ENCODE assay signal across 7 mouse cellular contexts in genomic region chr4:97779003-97779930, GRCm38 (mm10). TPM values are rescaled to one million over a fixed set of nuclear protein-coding genes. Genes with fewer than 3 reads are reported as not detected.
DNase-seq lines count a peak whose midpoint lies in the region; ATAC-seq and TF ChIP-seq lines count a peak whose summit lies in the region.

No protein-coding gene starts in this region.

- ATAC-seq in liver, embryonic 12.5 days = no peak

- H3K27ac ChIP-seq in ES-Bruce4 (ENCODE audit: insufficient read depth, low read length) = no peak overlapping the region
- H3K27ac ChIP-seq in liver, embryonic 12.5 days = no peak overlapping the region

- no peaks in the 10 kb centered on the region for H3K9me3 ChIP-seq in ES-Bruce4 (replicated peaks; ENCODE audit: control insufficient read depth, insufficient read depth, low read length, poor library complexity, severe bottlenecking)
- no peaks in the 10 kb centered on the region for H3K9me3 ChIP-seq in liver, embryonic 12.5 days (replicated peaks)

- no peak for TF ChIP-seq POLR2A in ES-Bruce4 (IDR thresholded peaks at IDR 0.05; ENCODE audit: insufficient read depth, low read length)

- H3K9ac ChIP-seq in ES-Bruce4 (ENCODE audit: low read depth, poor library complexity, severe bottlenecking) = peak overlapping the region; percentile 85; the same call in 1 of the 2 replicates
- H3K9ac ChIP-seq in liver, embryonic 12.5 days = peak overlapping the region; percentile 74

- H3K4me1 ChIP-seq in ES-Bruce4 (ENCODE audit: control insufficient read depth, insufficient read depth, low read length) = no peaks in the 10 kb centered on the region
- peaks cover 18% of the 10 kb centered on the region for H3K4me1 ChIP-seq in liver, embryonic 12.5 days

- DNase-seq in 3134 (ENCODE audit: extremely low read depth, insufficient read length, low spot score) = peak; percentile 14
- DNase-seq in forelimb bud, embryonic 11.5 days (ENCODE audit: low read depth, low spot score) = peak; percentile 34
- no peak for DNase-seq in frontal cortex, postnatal 10 days (ENCODE audit: low spot score in 2 of 2)
- no peak for DNase-seq in thymus, postnatal 0 days (ENCODE audit: low spot score)
- DNase-seq in testis, postnatal 14 days (ENCODE audit: low spot score) = no peak

- H3K4me3 ChIP-seq in ES-Bruce4 (ENCODE audit: low read depth, low read length) = no peak overlapping the region
- H3K4me3 ChIP-seq in liver, embryonic 12.5 days = peak overlapping the region; percentile 64

- TF ChIP-seq EP300 in ES-Bruce4 (IDR thresholded peaks at IDR 0.05; ENCODE audit: insufficient read depth, low read depth, low read length) = no peak

- H3K4me2 ChIP-seq in liver, embryonic 12.5 days = peak overlapping the region; percentile 75

- no peaks in the 10 kb centered on the region for H3K36me3 ChIP-seq in ES-Bruce4 (ENCODE audit: control insufficient read depth, insufficient read depth, low read length, poor library complexity, severe bottlenecking)
- peaks cover 8% of the 10 kb centered on the region; the same call in 1 of the 2 replicates for H3K36me3 ChIP-seq in liver, embryonic 12.5 days

- peaks cover 29% of the 10 kb centered on the region for H3K27me3 ChIP-seq in ES-Bruce4 (ENCODE audit: control insufficient read depth, insufficient read depth, low read length, poor library complexity, severe bottlenecking)
- peaks cover 79% of the 10 kb centered on the region for H3K27me3 ChIP-seq in liver, embryonic 12.5 days (replicated peaks)

- WGBS in liver, embryonic 12.5 days (ENCODE audit: insufficient replicate concordance) = 21% methylated on average over 18 of the region's 18 CpGs

- TF ChIP-seq CTCF in ES-Bruce4 (IDR thresholded peaks at IDR 0.05; ENCODE audit: low read depth, low read length) = no peak

RNA-seq across cellular contexts. Expression of gene E130114P18Rik, which starts 1.4 kb away (rescaled TPM):
- polyA plus RNA-seq in ES-Bruce4 (2011; ENCODE audit: insufficient read depth, insufficient read length, low read depth, missing spikeins) = not detected in 2 replicates
- 0.23 TPM in 1 of 2 replicates, not detected in the other for polyA plus RNA-seq in liver, embryonic 12.5 days (2016; fragmentation: Nextera tagmentation; extraction: Ambion mirVana)
- 0.54 and 0.79 TPM in 2 replicates for polyA plus RNA-seq in thymus, postnatal 0 days (2015; fragmentation: Nextera tagmentation; extraction: Ambion mirVana)

RNA-seq across cellular contexts. Expression of gene Nfia, which starts 6.7 kb away (rescaled TPM):
- polyA plus RNA-seq in ES-Bruce4 (2011; ENCODE audit: insufficient read depth, insufficient read length, low read depth, missing spikeins) = 1.4 and 2.0 TPM in 2 replicates
- polyA plus RNA-seq in liver, embryonic 12.5 days (2016; fragmentation: Nextera tagmentation; extraction: Ambion mirVana) = 3.8 and 4.5 TPM in 2 replicates
- 16.5 and 18.7 TPM in 2 replicates for polyA plus RNA-seq in thymus, postnatal 0 days (2015; fragmentation: Nextera tagmentation; extraction: Ambion mirVana)

Comparison
In these comparisons a context has a peak if more than half of its experiments do, and no peak if none do; other contexts are left out.
1. DNase-seq: peak in 3134 (single experiment) and forelimb bud, embryonic 11.5 days (single experiment); none in frontal cortex, postnatal 10 days (0 of 2), thymus, postnatal 0 days (single experiment) and testis, postnatal 14 days (single experiment).